Mouse (Mus musculus) stomach, embryonic 16.5 days (tissue): ENCODE measurements around the gene Ginm1. TPM values are rescaled to one million over a fixed set of nuclear protein-coding genes. Genes with fewer than 3 reads are reported as not detected.

Experiments
- ATAC-seq: fragments of 200-750 bp; cut with Nextera tagmentation; 2 replicates; pipeline ENCODE4 v1.8.0; 2017; ENCODE audit warnings: moderate number of reproducible peaks, moderate TSS enrichment; ENCODE audit not compliant: insufficient read depth, low FRiP score
- H3K27ac ChIP-seq: fragments of 300-500 bp; sonication (generic); 2 replicates; pipeline ENCODE4 v1.5.1; 2014; ENCODE audit warnings: low read length
- H3K27me3 ChIP-seq: fragments of 300-500 bp; sonication (generic); 2 replicates; pipeline ENCODE4 v1.6.1; 2014; ENCODE audit warnings: low read length, control low read depth, mixed read lengths; ENCODE audit not compliant: control insufficient read depth, insufficient read depth
- H3K36me3 ChIP-seq: fragments of 300-500 bp; sonication (generic); 2 replicates; pipeline ENCODE4 v1.6.1; 2014; ENCODE audit warnings: low read length; ENCODE audit not compliant: control insufficient read depth, insufficient read depth
- H3K4me1 ChIP-seq: fragments of 300-500 bp; sonication (generic); 2 replicates; pipeline ENCODE4 v1.6.1; 2014; ENCODE audit warnings: low read length, control low read depth, mixed read lengths; ENCODE audit not compliant: control insufficient read depth, insufficient read depth
- H3K4me2 ChIP-seq: fragments of 300-500 bp; sonication (generic); 2 replicates; pipeline ENCODE4 v1.6.1; 2014; ENCODE audit warnings: low read depth, low read length, mixed read lengths
- H3K4me3 ChIP-seq: fragments of 300-500 bp; sonication (generic); replicated peaks from 2 replicates; pipeline ENCODE4 v1.5.1; 2014; ENCODE audit warnings: mild to moderate bottlenecking, low read length
- H3K9ac ChIP-seq: fragments of 300-500 bp; sonication (generic); 2 replicates; pipeline ENCODE4 v1.6.1; 2014; ENCODE audit warnings: low read length
- H3K9me3 ChIP-seq: fragments of 300-500 bp; sonication (generic); replicated peaks from 2 replicates; pipeline ENCODE4 v1.6.1; 2016; ENCODE audit warnings: low read length, control low read depth; ENCODE audit not compliant: control insufficient read depth
- WGBS: fragments of 180-500 bp; shearing (Covaris S2); extraction: QIAGEN DNeasy Blood & Tissue Kit; methylation state at CpG from one replicate; pipeline ENCODE4 v1.1.7; 2014; 5-methylcytosine and 5-hydroxymethylcytosine counted together
- polyA plus RNA-seq: library from polyadenylated mRNA; unstranded; fragments of >200 nt; fragmentation: Nextera tagmentation; extraction: Ambion mirVana; gene quantifications from 2 replicates; pipeline ENCODE4 v1.2.1, GENCODE M21; 2015

Gene Ginm1
- polyA plus RNA-seq, 1 experiment from 2014 or later = 81.7 TPM

- Histone ChIP-seq H3K27me3 (no peaks in the 10 kb centered on the region), H3K27ac (no peak overlapping the region), H3K9me3 (no peaks in the 10 kb centered on the region), H3K4me3 (no peak overlapping the region), H3K36me3 (peaks cover 4% of the 10 kb centered on the region), H3K9ac (no peak overlapping the region), H3K4me1 (no peaks in the 10 kb centered on the region), H3K4me2 (no peak overlapping the region)
- WGBS = 94% methylated on average over 4 of the region's 4 CpGs
- ATAC-seq = no peak
Observed at GRCm38 (mm10) chr10:7819156-7819555, 26.5 kb upstream of the Ginm1 start.

DNA sequence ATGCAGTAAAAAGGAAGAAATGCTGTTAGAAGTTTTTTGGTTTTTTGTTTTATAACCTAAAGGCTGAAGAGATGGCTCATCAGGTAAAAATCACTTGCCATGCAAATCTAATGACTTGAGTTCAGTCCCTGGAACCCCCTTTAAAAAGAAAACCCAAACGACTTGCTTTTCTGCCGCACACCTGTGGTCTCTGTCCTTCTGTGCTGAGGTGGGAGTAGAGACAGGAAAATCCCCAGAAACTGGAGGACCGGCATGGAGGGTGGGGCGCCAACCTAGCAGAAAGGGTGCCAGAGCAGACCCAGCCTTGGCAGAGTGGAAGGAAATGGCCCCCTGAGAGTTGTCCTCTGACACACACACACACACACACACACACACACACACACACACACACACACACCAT lies 26.1 kb upstream of the Ginm1 start:
- H3K36me3 ChIP-seq = peaks cover 4% of the 10 kb centered on the region
- no peak overlapping the region for H3K9ac ChIP-seq
- no peaks in the 10 kb centered on the region for H3K9me3 ChIP-seq
- 94% methylated on average over 4 of the region's 4 CpGs for WGBS
- no peak overlapping the region for H3K27ac ChIP-seq
- no peak overlapping the region for H3K4me2 ChIP-seq
- no peak for ATAC-seq
- H3K4me1 ChIP-seq = no peaks in the 10 kb centered on the region
- no peak overlapping the region for H3K4me3 ChIP-seq
- no peaks in the 10 kb centered on the region for H3K27me3 ChIP-seq

DNA sequence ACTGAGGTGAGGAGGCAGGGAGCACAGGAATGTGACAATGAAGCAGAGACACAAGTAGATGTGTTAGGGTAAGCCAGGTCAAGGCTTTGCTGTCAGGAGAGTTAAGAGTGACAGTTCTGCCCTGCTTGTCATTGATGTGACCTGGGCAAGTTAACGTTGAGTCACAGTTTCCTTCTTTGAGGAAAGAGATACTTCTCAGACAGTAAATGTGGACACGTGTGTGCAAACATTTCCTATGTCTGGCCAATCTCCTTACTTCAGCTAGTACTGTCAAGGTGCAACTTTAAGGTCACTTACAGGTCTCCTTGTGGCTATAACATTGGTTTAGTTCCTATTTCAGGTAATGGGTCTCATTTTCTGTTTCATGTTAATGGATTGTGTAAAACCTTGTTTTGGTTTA lies 23.9 kb upstream of the Ginm1 start:
- H3K4me3 ChIP-seq = no peak overlapping the region
- H3K9me3 ChIP-seq = no peaks in the 10 kb centered on the region
- no peak for ATAC-seq
- WGBS = 67% methylated on average over 2 of the region's 2 CpGs
- H3K27ac ChIP-seq = no peak overlapping the region
- no peaks in the 10 kb centered on the region for H3K27me3 ChIP-seq
- H3K4me1 ChIP-seq = no peaks in the 10 kb centered on the region
- no peaks in the 10 kb centered on the region; the same call in 1 of the 2 replicates for H3K36me3 ChIP-seq
- no peak overlapping the region for H3K4me2 ChIP-seq
- no peak overlapping the region for H3K9ac ChIP-seq

DNA sequence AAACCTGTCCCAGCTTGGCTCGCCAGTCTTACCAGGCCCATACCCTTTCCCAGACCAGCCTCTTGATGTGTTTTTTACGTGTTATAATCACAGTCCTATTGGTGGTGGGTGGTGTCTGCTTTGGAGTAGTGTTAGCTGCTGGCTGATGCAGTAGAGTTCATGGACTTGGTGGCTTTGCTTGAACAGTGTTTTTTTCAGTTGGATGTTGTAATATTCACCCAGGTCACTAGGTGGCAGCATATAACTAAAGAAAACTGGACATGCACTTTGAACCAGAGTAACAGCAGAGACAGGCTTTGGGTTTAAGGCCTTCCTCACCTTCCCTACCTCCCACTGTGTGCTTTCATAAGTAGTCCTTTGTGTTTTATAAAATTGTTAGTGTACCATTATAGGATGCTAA lies 17.3 kb upstream of the Ginm1 start:
- Histone ChIP-seq H3K4me3 (no peak overlapping the region), H3K27me3 (no peaks in the 10 kb centered on the region), H3K9me3 (no peaks in the 10 kb centered on the region), H3K9ac (no peak overlapping the region), H3K4me2 (no peak overlapping the region), H3K27ac (no peak overlapping the region), H3K4me1 (no peaks in the 10 kb centered on the region), H3K36me3 (peaks cover 15% of the 10 kb centered on the region; the same call in 1 of the 2 replicates)
- 0 out of 2 replicates have a peak, but pooled peaks have one; percentile 37 for ATAC-seq
- 48% methylated on average over 2 of the region's 2 CpGs for WGBS

- ATAC-seq = no peak
- no peak overlapping the region for H3K4me3 ChIP-seq
- no peaks in the 10 kb centered on the region for H3K9me3 ChIP-seq
- H3K36me3 ChIP-seq = peaks cover 21% of the 10 kb centered on the region; the same call in 1 of the 2 replicates
- H3K4me1 ChIP-seq = no peaks in the 10 kb centered on the region
- H3K27ac ChIP-seq = no peak overlapping the region
- no peak overlapping the region for H3K9ac ChIP-seq
- no peaks in the 10 kb centered on the region for H3K27me3 ChIP-seq
- WGBS = 84% methylated on average over 2 of the region's 2 CpGs
- H3K4me2 ChIP-seq = no peak overlapping the region
Observed at GRCm38 (mm10) chr10:7802519-7803140, 10.0 kb upstream of the Ginm1 start.

DNA sequence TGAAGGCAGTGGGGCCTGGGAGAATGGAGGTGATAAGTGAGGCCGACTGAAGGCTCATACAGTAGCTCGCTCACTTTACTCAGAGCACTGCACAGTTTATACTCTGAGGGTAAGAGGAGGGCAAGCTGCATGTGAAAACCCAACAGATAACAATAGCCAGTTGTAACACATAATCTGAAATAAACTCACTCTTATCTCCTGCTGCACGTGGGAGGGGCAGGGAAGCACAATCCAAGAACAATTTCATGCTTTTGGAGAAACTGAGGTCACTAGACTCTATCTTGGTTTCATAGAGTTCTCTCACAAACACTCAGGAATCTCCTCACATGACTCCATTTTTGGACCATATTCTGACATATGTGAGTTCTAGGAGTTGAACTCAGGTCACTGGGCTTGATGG lies 8.6 kb upstream of the Ginm1 start:
- peaks cover 21% of the 10 kb centered on the region; the same call in 1 of the 2 replicates for H3K36me3 ChIP-seq
- H3K4me2 ChIP-seq = no peak overlapping the region
- no peak overlapping the region for H3K4me3 ChIP-seq
- no peaks in the 10 kb centered on the region for H3K9me3 ChIP-seq
- 91% methylated on average over 3 of the region's 3 CpGs for WGBS
- H3K27ac ChIP-seq = no peak overlapping the region
- no peak overlapping the region for H3K9ac ChIP-seq
- no peaks in the 10 kb centered on the region for H3K4me1 ChIP-seq
- no peak for ATAC-seq
- no peaks in the 10 kb centered on the region for H3K27me3 ChIP-seq

DNA sequence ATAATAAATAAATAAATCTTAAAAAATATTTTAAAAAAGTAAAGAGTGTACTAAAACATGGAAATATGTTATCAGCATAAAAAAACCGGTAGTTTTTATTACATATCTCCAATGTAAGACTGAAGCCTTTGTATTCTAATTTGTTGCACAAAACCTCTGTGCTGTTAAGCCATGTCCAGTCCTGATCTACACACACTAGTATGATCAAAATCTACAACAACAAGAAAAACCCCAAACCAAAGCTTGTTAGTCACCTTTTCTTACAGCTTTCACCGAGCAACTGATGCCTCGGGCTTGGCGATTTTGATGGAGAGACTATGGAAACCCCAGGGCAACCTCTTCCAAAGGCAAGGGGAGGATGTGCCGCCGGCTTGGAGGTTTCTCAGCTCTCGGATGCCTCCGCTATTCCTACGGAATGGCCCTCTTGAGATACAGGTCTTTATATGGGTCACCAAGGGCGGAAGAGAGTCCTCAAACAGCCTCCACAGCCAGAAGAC lies 322 bp downstream of the Ginm1 start:
- ATAC-seq = peak; percentile 44; the same call in 1 of the 2 replicates
- 0 out of 2 replicates have a peak, but pooled peaks cover 14% of the 10 kb centered on the region for H3K36me3 ChIP-seq
- 0% methylated on average over 10 of the region's 10 CpGs for WGBS
- peak overlapping the region; percentile 98 for H3K4me3 ChIP-seq
- peak overlapping the region; percentile 75 for H3K27ac ChIP-seq
- no peaks in the 10 kb centered on the region for H3K9me3 ChIP-seq
- peaks cover 13% of the 10 kb centered on the region for H3K4me1 ChIP-seq
- peak overlapping the region; percentile 95 for H3K9ac ChIP-seq
- no peaks in the 10 kb centered on the region for H3K27me3 ChIP-seq
- peak overlapping the region; percentile 60 for H3K4me2 ChIP-seq

GRCm38 (mm10) chr10:7787319-7787718 lies 5.3 kb downstream of the Ginm1 start:
- no peak for ATAC-seq
- WGBS = 36% methylated on average over 2 of the region's 2 CpGs
- no peak overlapping the region for H3K9ac ChIP-seq
- no peaks in the 10 kb centered on the region for H3K9me3 ChIP-seq
- H3K27me3 ChIP-seq = no peaks in the 10 kb centered on the region
- H3K4me2 ChIP-seq = no peak overlapping the region
- H3K36me3 ChIP-seq = 0 out of 2 replicates have a peak, but pooled peaks cover 14% of the 10 kb centered on the region
- H3K27ac ChIP-seq = no peak overlapping the region
- H3K4me1 ChIP-seq = peaks cover 3% of the 10 kb centered on the region; the same call in 1 of the 2 replicates
- H3K4me3 ChIP-seq = no peak overlapping the region

GRCm38 (mm10) chr10:7781214-7781613 lies 11.4 kb downstream of the Ginm1 start:
- peak overlapping the region; percentile 51 for H3K4me2 ChIP-seq
- no peaks in the 10 kb centered on the region for H3K36me3 ChIP-seq
- H3K9me3 ChIP-seq = no peaks in the 10 kb centered on the region
- no peak overlapping the region for H3K27ac ChIP-seq
- H3K9ac ChIP-seq = peak overlapping the region; percentile 54; the same call in 1 of the 2 replicates
- no peaks in the 10 kb centered on the region for H3K27me3 ChIP-seq
- H3K4me1 ChIP-seq = 0 out of 2 replicates have a peak, but pooled peaks cover 3% of the 10 kb centered on the region
- peak overlapping the region; percentile 99 for H3K4me3 ChIP-seq
- 0 out of 2 replicates have a peak, but pooled peaks have one; percentile 1 for ATAC-seq
- 49% methylated on average over 3 of the region's 3 CpGs for WGBS
